Mouse (Mus musculus): ENCODE data around the gene Rtn1.

DNA sequence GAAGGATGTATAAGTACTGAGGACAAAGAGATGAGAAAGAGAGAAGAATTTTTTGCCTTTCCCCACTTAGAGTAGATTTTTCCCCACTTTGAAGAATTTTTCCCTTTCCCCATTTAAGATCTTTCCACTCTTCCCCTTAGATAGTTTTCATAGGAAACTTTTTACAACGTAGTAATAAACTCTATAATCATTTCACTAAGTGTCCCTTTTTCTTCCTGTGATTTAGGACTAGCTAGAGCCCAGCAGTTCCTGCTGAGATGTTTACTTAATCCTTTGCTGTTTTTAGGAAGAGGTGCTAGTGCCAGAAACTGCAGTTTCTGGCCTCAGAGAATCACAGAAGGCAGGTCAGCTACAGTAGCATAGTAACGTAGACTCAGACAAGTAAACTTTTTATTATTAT is 116.3 kb downstream of the Rtn1 start:
- TF ChIP-seq MYOD1 (IDR thresholded peaks at IDR 0.05; ENCODE audit: control insufficient read depth in 1 of 3, insufficient read length in 2 of 3, low read depth in 2 of 3), result no peak
- no peak for TF ChIP-seq TCF12 (IDR thresholded peaks at IDR 0.05; ENCODE audit: insufficient read depth, poor library complexity, severe bottlenecking)

Data from myocyte (in vitro differentiated cells).